Mouse (Mus musculus) C3H10T1/2 (cell line): ENCODE results near the gene Zdhhc23. TPM values are rescaled to one million over a fixed set of nuclear protein-coding genes. Genes with fewer than 3 reads are reported as not detected.

ENCODE experiments used
- polyA plus RNA-seq, 2 experiments: library from polyadenylated mRNA; unstranded; fragments of >200 nt; fragmentation: generic; extraction: Trizol; gene quantifications; one replicate each; pipeline ENCODE4 v1.2.1; 2012; ENCODE audit warnings: missing spikeins in 2 of 2

Zdhhc23 gene
- under 1 TPM in 1 of 2 experiments, not detected in 1; 0.01 TPM for polyA plus RNA-seq

DNA sequence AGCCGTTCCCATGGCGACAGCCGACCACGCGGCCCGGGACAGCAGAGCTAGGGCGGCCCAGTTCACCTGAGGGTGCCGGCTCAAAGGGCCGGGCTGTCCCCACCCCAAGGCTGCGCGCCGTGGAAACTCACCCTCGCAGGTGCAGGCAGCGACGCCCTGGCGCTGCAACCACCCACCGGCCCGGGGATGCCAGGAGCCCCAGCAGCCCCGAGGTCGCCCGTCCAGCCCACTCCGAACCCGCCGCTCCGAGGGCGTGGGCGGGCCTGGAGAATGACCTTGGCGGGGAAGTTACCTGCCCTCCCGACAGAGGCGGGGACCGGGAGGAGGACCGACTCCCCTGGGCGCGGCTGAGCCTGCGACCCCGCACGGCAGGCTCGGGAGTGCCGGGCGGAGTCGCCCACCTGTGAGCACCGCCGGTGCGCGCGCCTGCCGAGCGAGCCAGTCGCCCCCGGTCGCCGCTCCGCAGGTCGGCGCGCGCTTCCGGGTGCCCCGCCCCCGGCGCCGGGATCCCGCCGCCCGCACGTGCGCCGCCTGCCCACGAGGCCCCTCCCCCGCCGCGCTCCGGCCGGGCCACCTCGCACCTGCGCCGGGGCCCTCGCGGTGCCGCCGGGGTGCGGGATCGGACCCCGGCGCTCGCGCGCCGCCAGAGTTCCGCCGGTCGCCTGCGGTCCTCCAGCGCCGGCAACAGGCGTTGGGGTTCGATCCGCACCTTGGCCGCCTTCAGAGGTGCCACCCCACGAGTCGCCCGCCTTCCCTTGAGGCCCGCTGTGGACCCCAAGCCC is at the start of gene Zdhhc23:
TSS of gene Zdhhc23 (minus strand) at position 464 of the 782 bp plus-strand sequence.

DNA sequence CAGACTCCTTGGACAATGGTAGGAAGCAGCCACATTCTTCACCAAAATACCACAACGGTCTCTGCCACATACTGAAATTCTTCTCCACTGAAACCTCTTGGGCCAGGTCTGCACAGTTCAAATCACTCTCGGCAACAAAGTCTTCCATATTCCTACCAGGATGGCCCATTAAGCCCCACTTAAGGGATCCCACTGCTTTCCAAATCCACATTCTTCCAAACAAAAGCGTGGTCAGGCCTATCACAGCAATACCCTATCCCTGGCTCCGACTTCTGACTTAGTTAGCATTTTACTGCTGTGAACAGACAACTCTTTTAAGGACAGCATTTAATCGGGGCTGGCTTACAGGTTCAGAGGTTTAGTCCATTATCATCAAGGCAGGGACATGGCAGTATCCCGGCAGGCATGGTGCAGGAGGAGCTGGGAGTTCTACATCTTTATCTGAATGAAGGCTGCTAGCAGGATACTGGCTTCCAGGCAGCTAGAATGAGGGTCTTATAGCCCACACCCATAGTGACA is 53.2 kb downstream of the Zdhhc23 start, which contains the start of gene Qtrt2:
TSS of gene Qtrt2 (minus strand) at position 469 of the 519 bp plus-strand sequence.

Other genes with a start within 250 kb of the Zdhhc23 start
- not detected for gene Drd3, start 225.8 kb downstream of the Zdhhc23 start, polyA plus RNA-seq
- 1 to 10 TPM in 1 of 2 experiments, under 1 TPM in 1; 0.48 to 5.8 TPM for gene Ccdc191, start 90.0 kb downstream of the Zdhhc23 start, polyA plus RNA-seq
- gene Qtrt2, start 53.0 kb downstream of the Zdhhc23 start, polyA plus RNA-seq = 1 to 10 TPM in 1 of 2 experiments, under 1 TPM in 1; 0.40 to 5.4 TPM
- gene Gramd1c, start 83.6 kb upstream of the Zdhhc23 start, polyA plus RNA-seq = under 1 TPM; 0.01 to 0.39 TPM
- gene Atp6v1a, start 159.9 kb upstream of the Zdhhc23 start, polyA plus RNA-seq = 10 to 100 TPM in 1 of 2 experiments, 1 to 10 TPM in 1; 2.5 to 21.0 TPM
- 1 to 10 TPM; 3.0 to 7.0 TPM for gene Naa50, start 160.0 kb upstream of the Zdhhc23 start, polyA plus RNA-seq
- gene Usf3, start 193.5 kb upstream of the Zdhhc23 start, polyA plus RNA-seq = 1 to 10 TPM in 1 of 2 experiments, under 1 TPM in 1; 0.42 to 1.7 TPM